Mouse (Mus musculus) hindbrain, postnatal 0 days (tissue): ENCODE measurements around the gene Mns1. TPM values are rescaled to one million over a fixed set of nuclear protein-coding genes. Genes with fewer than 3 reads are reported as not detected.
A peak's percentile ranks its signal among the peaks of the same experiment; 100 is the strongest.
"Not testable (repeated sequence)": the region's sequence is repeated elsewhere in the genome, so short reads cannot be mapped to it uniquely, and the experiment has no call there.

Experiments
- ATAC-seq: fragments of 200-750 bp; cut with Nextera tagmentation; 2 replicates; pipeline ENCODE4 v1.8.0; 2017; ENCODE audit warnings: mild to moderate bottlenecking, moderate TSS enrichment, moderate library complexity
- DNase-seq: peaks from one replicate; pipeline ENCODE4 v3.0.0-alpha.2; 2015; ENCODE audit warnings: low spot score
- H3K27ac ChIP-seq: fragments of 300-500 bp; sonication (generic); 2 replicates; pipeline ENCODE4 v1.5.1; 2014; ENCODE audit warnings: mild to moderate bottlenecking
- H3K27me3 ChIP-seq: fragments of 300-500 bp; sonication (generic); 2 replicates; pipeline ENCODE4 v1.6.1; 2014; ENCODE audit warnings: low read length, mixed read lengths; ENCODE audit not compliant: insufficient read depth
- H3K36me3 ChIP-seq: fragments of 300-500 bp; sonication (generic); 2 replicates; pipeline ENCODE4 v1.6.1; 2014; ENCODE audit warnings: low read length, mixed read lengths; ENCODE audit not compliant: insufficient read depth
- H3K4me1 ChIP-seq: fragments of 300-500 bp; sonication (generic); 2 replicates; pipeline ENCODE4 v1.6.1; 2014; ENCODE audit warnings: antibody characterized with exemption, low read length, mixed read lengths; ENCODE audit not compliant: insufficient read depth
- H3K4me2 ChIP-seq: fragments of 300-500 bp; sonication (generic); 2 replicates; pipeline ENCODE4 v1.6.1; 2014; ENCODE audit warnings: low read depth, mild to moderate bottlenecking, low read length, moderate library complexity, mixed read lengths
- H3K4me3 ChIP-seq: fragments of 300-500 bp; sonication (generic); 2 replicates; pipeline ENCODE4 v1.5.1; 2014; ENCODE audit warnings: low read length
- H3K9ac ChIP-seq: fragments of 300-500 bp; sonication (generic); replicated peaks from 2 replicates; pipeline ENCODE4 v1.6.1; 2014; ENCODE audit warnings: mild to moderate bottlenecking, low read length, moderate library complexity, mixed read lengths
- H3K9me3 ChIP-seq: fragments of 300-500 bp; sonication (generic); 2 replicates; pipeline ENCODE4 v1.6.1; 2016; ENCODE audit warnings: low read length, mixed read lengths
- CTCF ChIP-seq: IDR thresholded peaks from 2 replicates; pipeline ENCODE4 v1.5.1; 2016; ENCODE audit warnings: antibody characterized with exemption, control low read depth, low read depth
- WGBS: fragments of 180-500 bp; shearing (Covaris S2); extraction: QIAGEN DNeasy Blood & Tissue Kit; methylation state at CpG from one replicate; pipeline ENCODE4 v1.1.7; 2014; 5-methylcytosine and 5-hydroxymethylcytosine counted together
- polyA plus RNA-seq: library from polyadenylated mRNA; unstranded; fragments of >200 nt; fragmentation: Nextera tagmentation; extraction: Ambion mirVana; gene quantifications from 2 replicates; pipeline ENCODE4 v1.2.1, GENCODE M21; 2015
- total RNA-seq: library from RNA; depleted of rRNA; stranded (reverse); fragments of >200 nt; gene quantifications from 2 replicates; pipeline ENCODE4 v1.2.3, GENCODE M21; 2014

Gene Mns1
- total and polyA plus RNA-seq, 2 experiments from 2014 or later, result 2.8 to 8.1 TPM

GRCm38 (mm10) chr9:72393869-72394341, 43.9 kb upstream of the Mns1 start:
- H3K4me2 ChIP-seq, result peak overlapping the region; percentile 22
- peak; percentile 67 for DNase-seq
- no peaks in the 10 kb centered on the region; the same call in 1 of the 2 replicates for H3K4me1 ChIP-seq
- no peaks in the 10 kb centered on the region for H3K27me3 ChIP-seq
- H3K36me3 ChIP-seq, result no peaks in the 10 kb centered on the region
- 35% methylated on average over 8 of the region's 8 CpGs for WGBS
- peak; percentile 56 for ATAC-seq
- H3K9me3 ChIP-seq, result no peaks in the 10 kb centered on the region
- no peak overlapping the region for H3K4me3 ChIP-seq
- H3K27ac ChIP-seq, result peak overlapping the region; percentile 77
- no peak overlapping the region; the same call in 1 of the 2 replicates for H3K9ac ChIP-seq
- TF ChIP-seq CTCF, result no peak

- Histone ChIP-seq H3K27me3 (no peaks in the 10 kb centered on the region; the same call in 1 of the 2 replicates), H3K9me3 (no peaks in the 10 kb centered on the region), H3K4me1 (no peaks in the 10 kb centered on the region), H3K4me2 (no peak overlapping the region), H3K36me3 (no peaks in the 10 kb centered on the region), H3K4me3 (no peak overlapping the region), H3K27ac (no peak overlapping the region), H3K9ac (no peak overlapping the region)
- DNase-seq (no peak), ATAC-seq (no peak)
- 39% methylated on average over 4 of the region's 4 CpGs for WGBS
- no peak for TF ChIP-seq CTCF
Measured at GRCm38 (mm10) chr9:72400121-72400520, 37.7 kb upstream of the Mns1 start.

GRCm38 (mm10) chr9:72401769-72402168, 36.0 kb upstream of the Mns1 start:
- not testable (repeated sequence) for H3K27me3 ChIP-seq, ATAC-seq, H3K36me3 ChIP-seq, H3K4me3 ChIP-seq, H3K4me2 ChIP-seq, H3K9me3 ChIP-seq, H3K27ac ChIP-seq, H3K9ac ChIP-seq, DNase-seq, H3K4me1 ChIP-seq
- 72% methylated on average over 4 of the region's 4 CpGs for WGBS
- TF ChIP-seq CTCF, result 0 out of 2 replicates have a peak, but pooled peaks have one; percentile 18

GRCm38 (mm10) chr9:72403421-72403820, 34.4 kb upstream of the Mns1 start:
- ATAC-seq, result no peak
- no peak for DNase-seq
- no peaks in the 10 kb centered on the region for H3K9me3 ChIP-seq
- WGBS, result 70% methylated on average over 6 of the region's 6 CpGs
- no peak for TF ChIP-seq CTCF
- H3K27me3 ChIP-seq, result no peaks in the 10 kb centered on the region; the same call in 1 of the 2 replicates
- no peak overlapping the region for H3K9ac ChIP-seq
- no peaks in the 10 kb centered on the region for H3K4me1 ChIP-seq
- no peak overlapping the region for H3K4me2 ChIP-seq
- no peak overlapping the region for H3K27ac ChIP-seq
- H3K4me3 ChIP-seq, result no peak overlapping the region
- no peaks in the 10 kb centered on the region for H3K36me3 ChIP-seq

- H3K36me3 ChIP-seq, result no peaks in the 10 kb centered on the region
- ATAC-seq (no peak), DNase-seq (no peak)
- no peak for TF ChIP-seq CTCF
- no peaks in the 10 kb centered on the region for H3K9me3 ChIP-seq
- no peaks in the 10 kb centered on the region; the same call in 1 of the 2 replicates for H3K27me3 ChIP-seq
- H3K4me2 ChIP-seq, result no peak overlapping the region
- no peak overlapping the region for H3K4me3 ChIP-seq
- H3K27ac ChIP-seq, result no peak overlapping the region
- no peak overlapping the region for H3K9ac ChIP-seq
- 91% methylated on average over 8 of the region's 8 CpGs for WGBS
- no peaks in the 10 kb centered on the region for H3K4me1 ChIP-seq
Measured at GRCm38 (mm10) chr9:72404446-72404845, 33.4 kb upstream of the Mns1 start.

- no peak for DNase-seq
- Histone ChIP-seq H3K27me3 (no peaks in the 10 kb centered on the region), H3K4me2 (no peak overlapping the region), H3K9ac (no peak overlapping the region), H3K36me3 (no peaks in the 10 kb centered on the region), H3K27ac (no peak overlapping the region), H3K9me3 (no peaks in the 10 kb centered on the region), H3K4me1 (no peaks in the 10 kb centered on the region), H3K4me3 (no peak overlapping the region)
- WGBS, result 79% methylated on average over 3 of the region's 3 CpGs
- no peak for ATAC-seq
- no peak for TF ChIP-seq CTCF
Measured at GRCm38 (mm10) chr9:72404934-72405333, 32.9 kb upstream of the Mns1 start.

- Histone ChIP-seq H3K4me3 (no peak overlapping the region), H3K4me1 (no peaks in the 10 kb centered on the region), H3K9ac (no peak overlapping the region), H3K36me3 (no peaks in the 10 kb centered on the region), H3K4me2 (no peak overlapping the region), H3K9me3 (no peaks in the 10 kb centered on the region), H3K27me3 (no peaks in the 10 kb centered on the region), H3K27ac (no peak overlapping the region)
- TF ChIP-seq CTCF, result no peak
- ATAC-seq (no peak), DNase-seq (no peak)
- 90% methylated on average over 9 of the region's 9 CpGs for WGBS
Measured at GRCm38 (mm10) chr9:72405882-72406638, 31.8 kb upstream of the Mns1 start.
